Mouse (Mus musculus) heart, postnatal 0 days (tissue): ENCODE data around the gene Nf2. TPM values are rescaled to one million over a fixed set of nuclear protein-coding genes. Genes with fewer than 3 reads are reported as not detected.
A peak's percentile ranks its signal among the peaks of the same experiment; 100 is the strongest.

Source experiments
- ATAC-seq: fragments of 200-750 bp; cut with Nextera tagmentation; 2 replicates; pipeline ENCODE4 v1.8.0; 2017; ENCODE audit warnings: low read depth, moderate number of reproducible peaks, moderate library complexity; ENCODE audit not compliant: insufficient read depth
- DNase-seq: peaks from one replicate; pipeline ENCODE4 v3.0.0-alpha.2; 2016; ENCODE audit warnings: low spot score
- H3K27ac ChIP-seq: fragments of 300-500 bp; sonication (generic); 2 replicates; pipeline ENCODE4 v1.5.1; 2014; ENCODE audit warnings: low read depth, mild to moderate bottlenecking
- H3K27me3 ChIP-seq: fragments of 300-500 bp; sonication (generic); 2 replicates; pipeline ENCODE4 v1.6.1; 2014; ENCODE audit warnings: low read length, mixed read lengths; ENCODE audit not compliant: control insufficient read depth, insufficient read depth
- H3K36me3 ChIP-seq: fragments of 300-500 bp; sonication (generic); replicated peaks from 2 replicates; pipeline ENCODE4 v1.6.1; 2014; ENCODE audit warnings: low read length, mixed read lengths; ENCODE audit not compliant: control insufficient read depth, insufficient read depth
- H3K4me1 ChIP-seq: fragments of 300-500 bp; sonication (generic); 2 replicates; pipeline ENCODE4 v1.6.1; 2014; ENCODE audit warnings: antibody characterized with exemption; ENCODE audit not compliant: control insufficient read depth, insufficient read depth
- H3K4me2 ChIP-seq: fragments of 300-500 bp; sonication (generic); 2 replicates; pipeline ENCODE4 v1.6.1; 2014; ENCODE audit warnings: low read depth, mild to moderate bottlenecking, low read length, moderate library complexity
- H3K4me3 ChIP-seq: fragments of 300-500 bp; sonication (generic); 2 replicates; pipeline ENCODE4 v1.5.1; 2014; ENCODE audit warnings: low read depth, low read length
- H3K9ac ChIP-seq: fragments of 300-500 bp; sonication (generic); replicated peaks from 2 replicates; pipeline ENCODE4 v1.6.1; 2014; ENCODE audit warnings: low read depth, low read length, mixed read lengths
- H3K9me3 ChIP-seq: fragments of 300-500 bp; sonication (generic); replicated peaks from 2 replicates; pipeline ENCODE4 v1.6.1; 2016; ENCODE audit warnings: low read length; ENCODE audit not compliant: control insufficient read depth
- CTCF ChIP-seq: IDR thresholded peaks from 2 replicates; pipeline ENCODE4 v1.5.1; 2016; ENCODE audit warnings: antibody characterized with exemption, control low read depth, low read depth
- EP300 ChIP-seq: IDR thresholded peaks from 2 replicates; pipeline ENCODE4 v1.6.1; 2016; ENCODE audit warnings: antibody characterized with exemption, low read depth
- WGBS: fragments of 180-500 bp; shearing (Covaris S2); extraction: QIAGEN DNeasy Blood & Tissue Kit; methylation state at CpG from one replicate; pipeline ENCODE4 v1.1.7; 2014; 5-methylcytosine and 5-hydroxymethylcytosine counted together
- polyA plus RNA-seq: library from polyadenylated mRNA; unstranded; fragments of >200 nt; fragmentation: Nextera tagmentation; extraction: Ambion mirVana; gene quantifications from 2 replicates; pipeline ENCODE4 v1.2.1, GENCODE M21; 2015
- total RNA-seq: library from RNA; depleted of rRNA; stranded (reverse); fragments of >200 nt; gene quantifications from 2 replicates; pipeline ENCODE4 v1.2.3, GENCODE M21; 2014; ENCODE audit warnings: low replicate concordance

Nf2 gene
- total and polyA plus RNA-seq, 2 experiments from 2014 or later = 36.7 to 56.3 TPM

DNA sequence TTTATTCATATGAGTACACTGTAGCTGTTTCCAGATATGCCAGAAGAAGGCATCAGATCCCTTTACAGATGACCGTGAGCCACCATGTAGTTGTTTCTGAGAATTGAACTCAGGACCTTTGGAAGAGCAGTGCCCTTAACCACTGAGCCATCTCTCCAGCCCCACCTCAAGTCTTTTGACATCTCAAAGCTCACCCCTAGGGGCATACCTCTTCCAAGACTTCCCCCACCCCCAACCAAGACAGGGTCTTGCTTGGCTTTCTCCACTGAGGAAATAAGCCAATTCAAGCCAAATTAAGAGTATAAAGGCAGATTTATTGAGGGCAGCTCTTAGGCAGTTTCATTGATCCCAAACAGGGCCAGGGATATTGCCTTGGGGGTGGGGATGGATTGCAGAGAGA lies 13.4 kb upstream of the Nf2 start:
- no peak overlapping the region for H3K9ac ChIP-seq
- TF ChIP-seq CTCF (no peak), EP300 (no peak)
- no peaks in the 10 kb centered on the region for H3K27me3 ChIP-seq
- no peaks in the 10 kb centered on the region for H3K9me3 ChIP-seq
- DNase-seq (no peak), ATAC-seq (no peak)
- no peak overlapping the region for H3K27ac ChIP-seq
- no peak overlapping the region for H3K4me2 ChIP-seq
- no peak overlapping the region for H3K4me3 ChIP-seq
- no peaks in the 10 kb centered on the region for H3K36me3 ChIP-seq
- no peaks in the 10 kb centered on the region for H3K4me1 ChIP-seq
- WGBS = 76% methylated on average over 1 of the region's 1 CpGs

DNA sequence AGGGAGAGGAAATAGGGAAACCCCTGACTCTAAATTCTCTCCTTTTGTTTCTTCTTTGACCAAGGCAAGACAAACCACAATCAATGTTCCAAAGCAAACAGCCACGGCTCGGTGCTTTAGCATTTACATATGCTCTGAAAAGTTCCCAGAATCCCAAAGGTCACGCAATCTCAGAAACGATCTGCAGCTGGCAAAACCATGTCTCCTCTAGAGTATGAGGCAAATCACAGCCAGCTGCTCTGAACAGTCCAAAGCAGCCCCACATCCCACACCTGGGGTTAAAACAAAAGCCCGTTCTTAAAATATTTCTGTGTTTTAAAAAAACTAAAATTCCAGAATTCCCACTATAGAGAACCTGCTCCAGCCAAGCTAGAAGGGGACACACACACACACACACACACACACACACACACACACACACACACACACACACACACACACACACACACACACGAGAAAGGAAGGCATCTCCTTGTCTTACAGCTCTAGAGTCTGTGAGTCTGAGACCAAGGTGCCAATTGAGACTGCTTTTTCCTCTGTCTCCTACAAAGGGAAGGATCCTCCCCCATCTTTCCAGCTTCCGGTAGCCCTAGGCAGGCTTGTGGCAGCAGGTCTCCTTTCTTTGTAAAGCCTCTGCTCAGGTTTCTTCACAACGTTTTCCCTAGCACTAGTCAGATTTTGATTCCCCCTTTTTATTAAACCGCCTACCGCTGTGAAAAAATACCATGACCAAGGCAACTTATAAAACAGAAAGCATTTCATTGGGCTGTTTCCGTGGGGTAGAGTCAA lies 12.7 kb upstream of the Nf2 start:
- Histone ChIP-seq H3K9ac (no peak overlapping the region), H3K4me2 (no peak overlapping the region), H3K4me1 (no peaks in the 10 kb centered on the region), H3K36me3 (no peaks in the 10 kb centered on the region), H3K27me3 (no peaks in the 10 kb centered on the region), H3K9me3 (no peaks in the 10 kb centered on the region), H3K4me3 (no peak overlapping the region), H3K27ac (no peak overlapping the region)
- no peak for ATAC-seq
- TF ChIP-seq EP300 (no peak), CTCF (no peak)
- WGBS = 53% methylated on average over 11 of the region's 11 CpGs
- DNase-seq = no peak

DNA sequence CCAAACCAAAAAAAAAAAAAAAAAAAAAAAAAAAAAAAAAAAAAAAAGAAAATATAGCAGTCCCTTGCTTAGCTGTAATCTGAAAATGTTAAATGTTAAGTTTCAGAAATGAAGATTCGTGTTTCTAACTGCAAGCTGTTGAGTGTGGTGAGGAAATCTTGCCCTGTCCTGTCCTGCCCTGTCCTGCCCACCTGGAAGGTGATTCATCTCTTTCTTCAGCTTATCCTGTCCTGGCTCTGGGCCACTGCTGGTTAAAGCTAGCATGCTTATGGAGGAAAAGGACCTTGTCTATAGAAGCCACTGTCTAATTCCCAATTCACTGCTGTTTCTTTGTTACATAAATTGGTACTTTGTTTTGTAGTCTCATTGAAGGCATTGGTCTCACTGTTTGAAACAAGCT lies 11.7 kb upstream of the Nf2 start:
- TF ChIP-seq CTCF = no peak
- no peak overlapping the region for H3K9ac ChIP-seq
- no peak overlapping the region for H3K4me3 ChIP-seq
- H3K9me3 ChIP-seq = no peaks in the 10 kb centered on the region
- no peaks in the 10 kb centered on the region for H3K4me1 ChIP-seq
- no peak for DNase-seq
- no peaks in the 10 kb centered on the region for H3K27me3 ChIP-seq
- no peaks in the 10 kb centered on the region for H3K36me3 ChIP-seq
- ATAC-seq = no peak
- H3K27ac ChIP-seq = no peak overlapping the region
- no peak overlapping the region for H3K4me2 ChIP-seq
- WGBS = 58% methylated on average over 1 of the region's 1 CpGs

DNA sequence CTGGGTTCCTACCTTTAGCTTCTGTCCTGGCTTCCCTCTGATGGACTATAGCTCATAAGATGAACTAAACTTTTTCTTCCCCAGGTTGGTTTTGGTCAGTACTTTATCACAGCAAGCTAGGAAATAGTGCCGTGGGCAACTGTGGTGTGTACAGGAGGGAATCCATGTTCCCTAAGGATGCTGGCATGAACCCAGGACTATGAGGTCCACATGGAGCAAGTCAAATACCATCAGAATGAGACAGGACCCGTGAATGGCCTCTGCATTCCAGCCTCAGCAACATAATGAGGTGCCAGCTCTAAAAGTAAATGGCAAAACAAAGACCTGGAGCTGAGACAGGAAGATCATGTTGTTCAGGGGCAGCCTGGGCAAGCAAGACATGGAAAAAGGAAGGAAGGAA lies 9.1 kb upstream of the Nf2 start:
- Histone ChIP-seq H3K27me3 (no peaks in the 10 kb centered on the region), H3K9ac (no peak overlapping the region), H3K36me3 (no peaks in the 10 kb centered on the region), H3K4me3 (no peak overlapping the region), H3K4me1 (no peaks in the 10 kb centered on the region), H3K27ac (no peak overlapping the region), H3K4me2 (no peak overlapping the region), H3K9me3 (no peaks in the 10 kb centered on the region)
- 12% methylated on average over 2 of the region's 2 CpGs for WGBS
- TF ChIP-seq EP300 = no peak
- TF ChIP-seq CTCF = no peak
- ATAC-seq (peak; percentile 33; the same call in 1 of the 2 replicates), DNase-seq (no peak)

DNA sequence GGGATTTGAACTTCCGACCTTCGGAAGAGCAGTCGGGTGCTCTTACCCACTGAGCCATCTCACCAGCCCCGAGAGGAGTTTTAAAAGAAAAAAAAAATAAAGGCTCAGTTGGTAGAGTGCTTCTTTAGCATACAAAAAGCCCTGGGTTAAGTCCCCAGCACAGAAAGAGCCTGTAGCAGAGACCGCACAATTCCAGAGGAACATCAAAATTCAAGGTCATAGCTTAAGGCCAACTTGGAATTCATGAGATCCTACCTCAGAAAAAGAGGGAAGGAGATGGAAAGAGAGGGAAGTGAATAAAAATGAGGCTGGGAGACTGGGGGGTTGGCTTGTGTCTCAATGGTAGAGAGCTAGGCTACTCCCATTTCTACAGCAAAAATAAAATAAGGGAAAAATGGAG lies 4.8 kb upstream of the Nf2 start:
- no peaks in the 10 kb centered on the region for H3K27me3 ChIP-seq
- H3K36me3 ChIP-seq = no peaks in the 10 kb centered on the region
- no peaks in the 10 kb centered on the region for H3K9me3 ChIP-seq
- no peaks in the 10 kb centered on the region for H3K4me1 ChIP-seq
- H3K9ac ChIP-seq = no peak overlapping the region
- ATAC-seq (no peak), DNase-seq (no peak)
- H3K4me2 ChIP-seq = no peak overlapping the region
- H3K27ac ChIP-seq = no peak overlapping the region
- H3K4me3 ChIP-seq = no peak overlapping the region
- TF ChIP-seq CTCF (no peak), EP300 (no peak)
- 83% methylated on average over 5 of the region's 5 CpGs for WGBS

DNA sequence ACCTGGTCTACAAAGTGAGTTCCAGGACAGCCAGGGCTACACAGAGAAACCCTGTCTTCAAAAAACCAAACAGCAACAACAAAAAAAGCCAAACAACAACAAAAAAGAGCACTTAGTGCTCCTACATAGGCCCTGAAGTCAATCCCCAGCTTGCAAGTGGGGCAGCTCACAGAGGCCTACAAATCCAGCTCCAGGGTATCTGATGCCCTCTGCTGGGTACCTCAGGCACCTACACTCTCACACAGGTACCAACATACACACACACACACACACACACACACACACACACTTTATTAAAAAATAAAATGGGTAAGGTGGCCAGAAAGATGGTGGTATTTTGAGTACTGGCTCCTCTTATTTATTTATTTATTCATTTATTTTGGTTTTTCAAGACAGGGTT lies 3.7 kb upstream of the Nf2 start:
- no peak overlapping the region for H3K4me3 ChIP-seq

More for the DNA sequence above, 3.7 kb upstream of the Nf2 start:
- Histone ChIP-seq H3K27me3 (no peaks in the 10 kb centered on the region), H3K4me2 (no peak overlapping the region), H3K9ac (no peak overlapping the region), H3K36me3 (no peaks in the 10 kb centered on the region), H3K27ac (no peak overlapping the region), H3K4me1 (peaks cover 5% of the 10 kb centered on the region; the same call in 1 of the 2 replicates), H3K9me3 (no peaks in the 10 kb centered on the region)
- DNase-seq (no peak), ATAC-seq (no peak)
- TF ChIP-seq EP300 = no peak
- no peak for TF ChIP-seq CTCF
